Mouse (Mus musculus) hindbrain, embryonic 11.5 days (tissue): Measurements from ENCODE around the gene Hsp90b1. TPM values are rescaled to one million over a fixed set of nuclear protein-coding genes. Genes with fewer than 3 reads are reported as not detected.

Experiments
- ATAC-seq: fragments of 200-750 bp; cut with Nextera tagmentation; 2 replicates; pipeline ENCODE4 v1.8.0; 2017; ENCODE audit warnings: mild to moderate bottlenecking, moderate TSS enrichment, moderate library complexity; ENCODE audit not compliant: low FRiP score
- DNase-seq: peaks from one replicate; pipeline ENCODE4 v3.0.0-alpha.2; 2015; ENCODE audit warnings: low spot score
- H3K27ac ChIP-seq: fragments of 300-500 bp; sonication (generic); 2 replicates; pipeline ENCODE4 v1.5.1; 2014; ENCODE audit warnings: mild to moderate bottlenecking, low read depth, low read length
- H3K27me3 ChIP-seq: fragments of 300-500 bp; sonication (generic); 2 replicates; pipeline ENCODE4 v1.6.1; 2014; ENCODE audit warnings: mild to moderate bottlenecking, low read length, moderate library complexity, mixed read lengths; ENCODE audit not compliant: control insufficient read depth, insufficient read depth
- H3K36me3 ChIP-seq: fragments of 300-500 bp; sonication (generic); 2 replicates; pipeline ENCODE4 v1.6.1; 2014; ENCODE audit warnings: mild to moderate bottlenecking, low read length, moderate library complexity, mixed read lengths; ENCODE audit not compliant: control insufficient read depth, insufficient read depth
- H3K4me1 ChIP-seq: fragments of 300-500 bp; sonication (generic); replicated peaks from 2 replicates; pipeline ENCODE4 v1.6.1; 2014; ENCODE audit warnings: low read length, mixed read lengths; ENCODE audit not compliant: control insufficient read depth, insufficient read depth
- H3K4me2 ChIP-seq: fragments of 300-500 bp; sonication (generic); replicated peaks from 2 replicates; pipeline ENCODE4 v1.6.1; 2014; ENCODE audit warnings: mild to moderate bottlenecking, low read depth, low read length
- H3K4me3 ChIP-seq: fragments of 300-500 bp; sonication (generic); 2 replicates; pipeline ENCODE4 v1.5.1; 2014; ENCODE audit warnings: low read depth, low read length
- H3K9ac ChIP-seq: fragments of 300-500 bp; sonication (generic); 2 replicates; pipeline ENCODE4 v1.6.1; 2014; ENCODE audit warnings: low read depth, low read length
- H3K9me3 ChIP-seq: fragments of 300-500 bp; sonication (generic); 2 replicates; pipeline ENCODE4 v1.6.1; 2016; ENCODE audit warnings: low read length; ENCODE audit not compliant: control insufficient read depth
- WGBS: fragments of 180-500 bp; shearing (Covaris S2); extraction: QIAGEN DNeasy Blood & Tissue Kit; methylation state at CpG from one replicate; pipeline ENCODE4 v1.1.7; 2014; 5-methylcytosine and 5-hydroxymethylcytosine counted together
- polyA plus RNA-seq: library from polyadenylated mRNA; unstranded; fragments of >200 nt; fragmentation: Nextera tagmentation; extraction: Ambion mirVana; gene quantifications from 2 replicates; pipeline ENCODE4 v1.2.1, GENCODE M21; 2014

The Hsp90b1 gene
- polyA plus RNA-seq, 1 experiment from 2014 or later, result 547 TPM

GRCm38 (mm10) chr10:86712156-86712555 lies 6.8 kb upstream of the Hsp90b1 start:
- no peaks in the 10 kb centered on the region for H3K4me1 ChIP-seq
- ATAC-seq (no peak), DNase-seq (no peak)
- H3K36me3 ChIP-seq, result no peaks in the 10 kb centered on the region
- no peak overlapping the region for H3K4me2 ChIP-seq
- WGBS, result 81% methylated on average over 3 of the region's 3 CpGs
- H3K27ac ChIP-seq, result no peak overlapping the region
- H3K9me3 ChIP-seq, result no peaks in the 10 kb centered on the region
- H3K4me3 ChIP-seq, result no peak overlapping the region
- H3K9ac ChIP-seq, result no peak overlapping the region
- no peaks in the 10 kb centered on the region for H3K27me3 ChIP-seq

DNA sequence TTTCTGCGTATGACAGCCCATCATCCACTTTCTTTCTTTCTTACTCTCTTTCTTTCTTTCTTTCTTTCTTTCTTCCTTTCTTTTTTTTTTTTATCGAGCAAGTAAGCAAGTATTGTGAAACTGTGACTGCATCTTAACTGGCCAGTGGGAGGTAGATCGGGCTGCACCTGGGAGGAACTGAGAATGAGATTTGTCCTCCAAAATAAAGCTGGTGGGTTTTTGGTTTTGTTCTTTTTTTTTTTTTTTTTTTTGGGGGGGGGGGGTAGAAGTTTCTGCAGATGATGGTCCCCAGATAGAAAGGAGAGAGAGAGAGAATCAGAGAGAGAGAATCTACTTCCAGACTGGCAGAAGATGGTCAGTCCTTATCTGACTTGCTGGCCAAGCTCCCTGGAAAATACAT lies 1.8 kb upstream of the Hsp90b1 start:
- no peak overlapping the region for H3K4me3 ChIP-seq
- ATAC-seq (no peak), DNase-seq (no peak)
- no peak overlapping the region for H3K9ac ChIP-seq
- H3K4me2 ChIP-seq, result no peak overlapping the region
- WGBS, result 90% methylated on average over 3 of the region's 3 CpGs
- H3K4me1 ChIP-seq, result peaks cover 7% of the 10 kb centered on the region
- no peak overlapping the region for H3K27ac ChIP-seq
- H3K36me3 ChIP-seq, result no peaks in the 10 kb centered on the region
- H3K27me3 ChIP-seq, result no peaks in the 10 kb centered on the region
- H3K9me3 ChIP-seq, result no peaks in the 10 kb centered on the region

DNA sequence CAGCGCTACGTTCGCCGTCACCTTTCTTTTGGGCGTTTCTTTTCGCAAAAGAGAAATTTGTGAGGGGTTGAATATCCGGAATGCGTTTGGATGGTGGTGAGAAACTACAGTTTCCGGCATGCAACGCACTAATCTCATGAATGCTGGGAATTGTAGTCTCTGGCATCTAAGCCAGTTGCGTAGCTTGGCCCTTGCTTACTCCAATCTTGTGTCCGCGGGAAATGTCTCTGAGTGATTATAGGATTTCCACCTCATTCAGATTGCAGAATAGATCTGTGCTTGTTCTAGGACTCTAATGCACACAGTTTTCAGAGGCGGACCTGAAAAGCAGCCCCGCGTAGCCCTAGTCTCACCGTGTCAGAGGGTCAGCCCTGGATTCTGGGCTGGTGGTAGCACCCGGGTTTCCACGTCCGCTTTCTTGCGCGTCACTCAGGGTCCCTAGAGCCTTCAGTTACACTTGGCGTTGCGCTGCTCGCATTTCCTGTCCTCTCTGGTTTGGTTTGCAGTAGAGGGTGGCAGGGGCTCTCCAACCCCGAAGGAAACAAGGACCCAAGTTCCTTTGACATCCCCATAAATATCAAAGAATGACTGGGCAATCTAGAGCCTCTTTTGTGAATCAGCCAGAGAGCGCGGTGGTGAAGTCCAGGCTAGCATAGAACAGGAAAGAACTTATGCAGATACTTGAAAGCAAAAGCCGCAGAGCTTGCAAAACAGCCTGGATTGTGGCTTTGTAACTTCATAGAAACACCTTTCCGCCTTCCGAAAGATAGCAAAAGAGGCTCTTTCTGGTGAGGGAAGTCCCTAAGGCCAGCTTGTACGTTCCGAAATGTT lies 828 bp upstream of the Hsp90b1 start:
- H3K9me3 ChIP-seq, result no peaks in the 10 kb centered on the region
- peak overlapping the region; percentile 41 for H3K4me2 ChIP-seq
- WGBS, result 5% methylated on average over 33 of the region's 33 CpGs
- H3K9ac ChIP-seq, result peak overlapping the region; percentile 60
- H3K27ac ChIP-seq, result peak overlapping the region; percentile 89
- H3K4me3 ChIP-seq, result peak overlapping the region; percentile 69
- H3K4me1 ChIP-seq, result peaks cover 7% of the 10 kb centered on the region
- peaks cover 3% of the 10 kb centered on the region; the same call in 1 of the 2 replicates for H3K36me3 ChIP-seq
- no peaks in the 10 kb centered on the region for H3K27me3 ChIP-seq
- ATAC-seq, result peak; percentile 92
- DNase-seq, result peak; percentile 90

- Histone ChIP-seq H3K27ac (peak overlapping the region; percentile 73; the same call in 1 of the 2 replicates), H3K27me3 (no peaks in the 10 kb centered on the region), H3K9me3 (no peaks in the 10 kb centered on the region), H3K4me1 (peaks cover 7% of the 10 kb centered on the region), H3K9ac (peak overlapping the region; percentile 96), H3K4me3 (peak overlapping the region; percentile 69), H3K4me2 (peak overlapping the region; percentile 77), H3K36me3 (peaks cover 9% of the 10 kb centered on the region; the same call in 1 of the 2 replicates)
- ATAC-seq (no peak; the same call in 1 of the 2 replicates), DNase-seq (peak; percentile 57)
- WGBS, result under 1% methylated on average over 33 of the region's 33 CpGs
These were observed 619 bp downstream of the Hsp90b1 start for GRCm38 (mm10) chr10:86704589-86705191.

GRCm38 (mm10) chr10:86704141-86704540 lies 1.2 kb downstream of the Hsp90b1 start:
- peak overlapping the region; percentile 69 for H3K4me3 ChIP-seq
- peaks cover 9% of the 10 kb centered on the region; the same call in 1 of the 2 replicates for H3K36me3 ChIP-seq
- DNase-seq, result no peak
- no peaks in the 10 kb centered on the region for H3K27me3 ChIP-seq
- peaks cover 7% of the 10 kb centered on the region for H3K4me1 ChIP-seq
- no peaks in the 10 kb centered on the region for H3K9me3 ChIP-seq
- H3K9ac ChIP-seq, result peak overlapping the region; percentile 96
- H3K27ac ChIP-seq, result no peak overlapping the region
- 9% methylated on average over 8 of the region's 8 CpGs for whole genome bisulfite sequencing
- peak overlapping the region; percentile 77 for H3K4me2 ChIP-seq
- no peak for ATAC-seq

DNA sequence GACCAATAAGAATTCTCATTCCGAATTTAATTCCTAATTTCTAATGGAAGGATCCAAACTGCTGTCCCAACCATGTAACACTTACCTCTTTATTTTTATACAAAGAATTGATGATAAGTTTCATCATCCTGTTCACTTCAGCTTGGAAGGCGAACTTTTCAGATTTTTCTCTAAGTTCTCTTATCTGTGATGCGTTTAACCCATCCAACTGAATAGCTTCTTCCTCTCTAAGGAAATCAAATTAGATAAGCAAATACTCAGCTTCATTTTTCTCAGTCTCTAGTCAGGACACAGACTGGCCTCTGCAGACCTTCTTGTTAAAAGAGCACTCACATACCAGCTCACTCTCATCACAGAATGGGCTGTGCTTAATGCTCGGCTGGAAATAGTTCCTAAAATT lies 1.9 kb downstream of the Hsp90b1 start:
- Histone ChIP-seq H3K9ac (peak overlapping the region; percentile 96), H3K9me3 (no peaks in the 10 kb centered on the region), H3K27ac (no peak overlapping the region), H3K4me1 (peaks cover 7% of the 10 kb centered on the region), H3K36me3 (peaks cover 11% of the 10 kb centered on the region; the same call in 1 of the 2 replicates), H3K4me3 (peak overlapping the region; percentile 69), H3K4me2 (peak overlapping the region; percentile 77), H3K27me3 (no peaks in the 10 kb centered on the region)
- no peak for ATAC-seq
- no peak for DNase-seq
- 78% methylated on average over 4 of the region's 4 CpGs for WGBS

DNA sequence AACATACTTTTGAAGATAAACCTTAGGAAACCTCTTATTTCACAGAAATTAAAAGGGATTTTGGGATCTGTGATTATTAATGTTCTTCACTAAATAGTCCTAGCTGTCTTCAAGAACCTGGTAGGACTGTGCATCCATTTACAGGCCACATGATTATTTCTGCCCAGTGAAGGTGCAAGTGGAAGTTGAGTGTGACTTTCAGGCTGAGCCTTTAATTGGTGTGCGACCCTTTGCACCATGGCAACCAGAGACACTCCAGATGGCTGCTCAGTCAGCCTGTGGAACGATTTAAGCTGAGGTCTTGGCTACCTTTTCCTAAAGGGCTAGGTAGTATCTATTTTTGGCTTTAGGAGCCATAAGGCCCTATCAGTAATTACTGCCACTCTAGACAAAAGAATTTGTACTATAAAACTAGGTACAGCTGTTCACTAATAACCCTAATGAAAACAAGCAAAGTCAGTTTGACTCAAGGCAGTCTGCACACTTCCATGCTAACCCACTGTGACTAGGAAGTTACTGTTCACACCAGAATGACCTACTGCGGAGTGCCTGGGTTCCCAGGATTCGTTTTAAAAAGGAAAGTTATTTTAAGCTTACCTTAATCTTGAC lies 2.9 kb downstream of the Hsp90b1 start:
- no peak for ATAC-seq
- Histone ChIP-seq H3K36me3 (peaks cover 13% of the 10 kb centered on the region; the same call in 1 of the 2 replicates), H3K9me3 (no peaks in the 10 kb centered on the region), H3K4me1 (peaks cover 7% of the 10 kb centered on the region), H3K4me2 (no peak overlapping the region), H3K27me3 (no peaks in the 10 kb centered on the region), H3K4me3 (no peak overlapping the region), H3K27ac (no peak overlapping the region), H3K9ac (no peak overlapping the region)
- WGBS, result 63% methylated on average over 4 of the region's 4 CpGs
- DNase-seq, result no peak

- H3K9ac ChIP-seq, result no peak overlapping the region
These were observed 4.3 kb downstream of the Hsp90b1 start for GRCm38 (mm10) chr10:86700973-86701372.

More at GRCm38 (mm10) chr10:86700973-86701372, 4.3 kb downstream of the Hsp90b1 start:
- ATAC-seq, result no peak
- H3K4me2 ChIP-seq, result no peak overlapping the region
- H3K27ac ChIP-seq, result no peak overlapping the region
- H3K4me1 ChIP-seq, result peaks cover 7% of the 10 kb centered on the region
- WGBS, result 87% methylated on average over 3 of the region's 3 CpGs
- no peaks in the 10 kb centered on the region for H3K9me3 ChIP-seq
- H3K27me3 ChIP-seq, result no peaks in the 10 kb centered on the region
- no peak overlapping the region for H3K4me3 ChIP-seq
- peaks cover 13% of the 10 kb centered on the region; the same call in 1 of the 2 replicates for H3K36me3 ChIP-seq
- no peak for DNase-seq
